Mouse (Mus musculus) gastrocnemius, postnatal 25 days (tissue): ENCODE data around the gene Tuba3b. TPM values are rescaled to one million over a fixed set of nuclear protein-coding genes. Genes with fewer than 3 reads are reported as not detected.

ENCODE experiments used
- DNase-seq: peaks from one replicate; pipeline ENCODE4 v3.0.0; 2022
- total RNA-seq, 2 experiments: library from RNA; stranded (reverse); gene quantifications; 1 replicate in 1 of 2; 2 replicates in 1 of 2; pipeline ENCODE4 v1.2.3; 2021

Tuba3b gene
- total RNA-seq, 2 experiments from 2014 or later = not detected

GRCm38 (mm10) chr6:145667654-145668053 lies 52.1 kb downstream of the Tuba3b start:
- DNase-seq = no peak

- DNase-seq = peak; percentile 19
Measured at GRCm38 (mm10) chr6:145669596-145670071, 54.1 kb downstream of the Tuba3b start.

Other genes with a start within 250 kb of the Tuba3b start
- gene Lmntd1, start 1.4 kb upstream of the Tuba3b start, total RNA-seq = under 1 TPM in 1 of 2 experiments, not detected in 1; 0.11 TPM
- gene Rassf8, start 131.0 kb downstream of the Tuba3b start, total RNA-seq = 10 to 100 TPM; 27.2 to 35.6 TPM
- 10 to 100 TPM; 21.1 to 40.6 TPM for gene Bhlhe41, start 249.8 kb downstream of the Tuba3b start, total RNA-seq